Mouse (Mus musculus) stomach, postnatal 0 days (tissue): ENCODE measurements around the gene Serpina3i. TPM values are rescaled to one million over a fixed set of nuclear protein-coding genes. Genes with fewer than 3 reads are reported as not detected.

Experiments
- ATAC-seq: fragments of 200-750 bp; cut with Nextera tagmentation; 2 replicates; pipeline ENCODE4 v1.8.0; 2017; ENCODE audit not compliant: low FRiP score, low TSS enrichment
- DNase-seq: peaks from one replicate; pipeline ENCODE4 v3.0.0-alpha.2; 2016; ENCODE audit warnings: low spot score
- H3K27ac ChIP-seq: fragments of 300-500 bp; sonication (generic); replicated peaks from 2 replicates; pipeline ENCODE4 v1.5.1; 2014; ENCODE audit warnings: mild to moderate bottlenecking, control low read depth
- H3K27me3 ChIP-seq: fragments of 300-500 bp; sonication (generic); 2 replicates; pipeline ENCODE4 v1.6.1; 2014; ENCODE audit warnings: low read length; ENCODE audit not compliant: control insufficient read depth, insufficient read depth
- H3K36me3 ChIP-seq: fragments of 300-500 bp; sonication (generic); 2 replicates; pipeline ENCODE4 v1.6.1; 2014; ENCODE audit warnings: low read length, mixed read lengths; ENCODE audit not compliant: control insufficient read depth, insufficient read depth
- H3K4me1 ChIP-seq: fragments of 300-500 bp; sonication (generic); replicated peaks from 2 replicates; pipeline ENCODE4 v1.6.1; 2014; ENCODE audit warnings: antibody characterized with exemption; ENCODE audit not compliant: control insufficient read depth, insufficient read depth
- H3K4me2 ChIP-seq: fragments of 300-500 bp; sonication (generic); replicated peaks from 2 replicates; pipeline ENCODE4 v1.6.1; 2014; ENCODE audit warnings: low read depth, mild to moderate bottlenecking, control low read depth, moderate library complexity
- H3K4me3 ChIP-seq: fragments of 300-500 bp; sonication (generic); 2 replicates; pipeline ENCODE4 v1.5.1; 2014; ENCODE audit warnings: low read depth, low read length, control low read depth
- H3K9ac ChIP-seq: fragments of 300-500 bp; sonication (generic); 2 replicates; pipeline ENCODE4 v1.6.1; 2014; ENCODE audit warnings: mild to moderate bottlenecking, low read length, control low read depth, mixed read lengths
- H3K9me3 ChIP-seq: fragments of 300-500 bp; sonication (generic); 2 replicates; pipeline ENCODE4 v1.6.1; 2016; ENCODE audit warnings: low read length; ENCODE audit not compliant: control insufficient read depth
- CTCF ChIP-seq: IDR thresholded peaks from 2 replicates; pipeline ENCODE4 v1.5.1; 2016; ENCODE audit warnings: antibody characterized with exemption, low read depth, mild to moderate bottlenecking, moderate library complexity
- EP300 ChIP-seq: optimal IDR thresholded peaks from 2 replicates; pipeline ENCODE3; 2016; ENCODE audit warnings: antibody characterized with exemption
- WGBS: fragments of 180-500 bp; shearing (Covaris S2); extraction: QIAGEN DNeasy Blood & Tissue Kit; methylation state at CpG from one replicate; pipeline ENCODE4 v1.1.7; 2014; 5-methylcytosine and 5-hydroxymethylcytosine counted together
- polyA plus RNA-seq: library from polyadenylated mRNA; unstranded; fragments of >200 nt; fragmentation: Nextera tagmentation; extraction: Ambion mirVana; gene quantifications from 2 replicates; pipeline ENCODE4 v1.2.1, GENCODE M21; 2015

Gene Serpina3i
- polyA plus RNA-seq = 0.62 and 0.99 TPM in 2 replicates

- no peak within 1 kb of the TSS for H3K4me3 ChIP-seq
- no peak for TF ChIP-seq EP300
- no peak for TF ChIP-seq CTCF
- no peak within 1 kb of the TSS for H3K27ac ChIP-seq
- no peak within 1 kb of the TSS for H3K9ac ChIP-seq
- H3K4me2 ChIP-seq = no peak within 1 kb of the TSS
- no peaks in the 10 kb centered on the region for H3K27me3 ChIP-seq
- H3K4me1 ChIP-seq = no peaks in the 10 kb centered on the region
- no peaks in the 10 kb centered on the region for H3K9me3 ChIP-seq
- no peak for ATAC-seq
- H3K36me3 ChIP-seq = no peaks in the 10 kb centered on the region
- DNase-seq = no peak
Measured at GRCm38 (mm10) chr12:104262863-104263262, at the start of gene Serpina3i. Gene Serpina3i, plus strand, starts transcription at chr12:104263122.

- Histone ChIP-seq H3K36me3 (no peaks in the 10 kb centered on the region), H3K4me1 (no peaks in the 10 kb centered on the region), H3K27ac (no peak overlapping the region), H3K9ac (no peak overlapping the region), H3K4me2 (no peak overlapping the region), H3K27me3 (no peaks in the 10 kb centered on the region), H3K9me3 (no peaks in the 10 kb centered on the region), H3K4me3 (no peak overlapping the region)
- ATAC-seq = no peak
- TF ChIP-seq EP300 = no peak
- TF ChIP-seq CTCF = no peak
- WGBS = 62% methylated on average over 2 of the region's 2 CpGs
- no peak for DNase-seq
Measured at GRCm38 (mm10) chr12:104213689-104214444, 49.1 kb upstream of the Serpina3i start.

- no peak for TF ChIP-seq EP300
- no peak for TF ChIP-seq CTCF
- no peak for DNase-seq
- Histone ChIP-seq H3K36me3 (no peaks in the 10 kb centered on the region), H3K27ac (no peak within 1 kb of the TSS), H3K4me3 (no peak within 1 kb of the TSS), H3K9me3 (no peaks in the 10 kb centered on the region), H3K4me1 (no peaks in the 10 kb centered on the region), H3K4me2 (no peak within 1 kb of the TSS), H3K27me3 (no peaks in the 10 kb centered on the region), H3K9ac (no peak within 1 kb of the TSS)
- ATAC-seq = no peak
- 58% methylated on average over 1 of the region's 1 CpGs for WGBS
Measured at GRCm38 (mm10) chr12:104214445-104214753, 48.5 kb upstream of the Serpina3i start, which contains the start of gene Serpina3f. Gene Serpina3f, plus strand, starts transcription at chr12:104214544.

GRCm38 (mm10) chr12:104215249-104215648 lies 47.7 kb upstream of the Serpina3i start:
- Histone ChIP-seq H3K9me3 (no peaks in the 10 kb centered on the region), H3K4me3 (no peak overlapping the region), H3K36me3 (no peaks in the 10 kb centered on the region), H3K4me2 (no peak overlapping the region), H3K27ac (no peak overlapping the region), H3K9ac (no peak overlapping the region), H3K4me1 (no peaks in the 10 kb centered on the region), H3K27me3 (no peaks in the 10 kb centered on the region)
- no peak for TF ChIP-seq CTCF
- TF ChIP-seq EP300 = no peak
- no peak for DNase-seq
- no peak for ATAC-seq
- 88% methylated on average over 1 of the region's 1 CpGs for WGBS

GRCm38 (mm10) chr12:104221616-104222015 lies 41.3 kb upstream of the Serpina3i start:
- Histone ChIP-seq H3K4me1 (no peaks in the 10 kb centered on the region), H3K36me3 (no peaks in the 10 kb centered on the region), H3K27me3 (no peaks in the 10 kb centered on the region), H3K27ac (no peak overlapping the region), H3K4me2 (no peak overlapping the region), H3K9me3 (no peaks in the 10 kb centered on the region), H3K4me3 (no peak overlapping the region), H3K9ac (no peak overlapping the region)
- 74% methylated on average over 1 of the region's 1 CpGs for WGBS
- TF ChIP-seq EP300 (no peak), CTCF (no peak)
- DNase-seq = no peak
- no peak for ATAC-seq

- DNase-seq = no peak
- H3K4me2 ChIP-seq = no peak overlapping the region
- ATAC-seq = peak; percentile 80
- no peak overlapping the region for H3K4me3 ChIP-seq
- H3K36me3 ChIP-seq = no peaks in the 10 kb centered on the region
- H3K27me3 ChIP-seq = no peaks in the 10 kb centered on the region
- H3K27ac ChIP-seq = no peak overlapping the region
- no peaks in the 10 kb centered on the region for H3K4me1 ChIP-seq
- 33% methylated on average over 1 of the region's 1 CpGs for WGBS
- TF ChIP-seq EP300 (no peak), CTCF (no peak)
- no peaks in the 10 kb centered on the region for H3K9me3 ChIP-seq
- no peak overlapping the region for H3K9ac ChIP-seq
Measured at GRCm38 (mm10) chr12:104223690-104224089, 39.2 kb upstream of the Serpina3i start.
